Mouse (Mus musculus) fat pad, adult 2 months (tissue): ENCODE data around the gene Ngdn.
"Not testable (repeated sequence)": the region's sequence is repeated elsewhere in the genome, so short reads cannot be mapped to it uniquely, and the experiment has no call there.

Source experiments
- DNase-seq: peaks from one replicate; pipeline ENCODE4 v3.0.0-alpha.2; 2011; ENCODE audit warnings: low read depth, low spot score; ENCODE audit errors: extremely low read depth

Gene Ngdn

GRCm38 (mm10) chr14:55028333-55028835 lies 13.1 kb downstream of the Ngdn start:
- DNase-seq: no peak

DNA sequence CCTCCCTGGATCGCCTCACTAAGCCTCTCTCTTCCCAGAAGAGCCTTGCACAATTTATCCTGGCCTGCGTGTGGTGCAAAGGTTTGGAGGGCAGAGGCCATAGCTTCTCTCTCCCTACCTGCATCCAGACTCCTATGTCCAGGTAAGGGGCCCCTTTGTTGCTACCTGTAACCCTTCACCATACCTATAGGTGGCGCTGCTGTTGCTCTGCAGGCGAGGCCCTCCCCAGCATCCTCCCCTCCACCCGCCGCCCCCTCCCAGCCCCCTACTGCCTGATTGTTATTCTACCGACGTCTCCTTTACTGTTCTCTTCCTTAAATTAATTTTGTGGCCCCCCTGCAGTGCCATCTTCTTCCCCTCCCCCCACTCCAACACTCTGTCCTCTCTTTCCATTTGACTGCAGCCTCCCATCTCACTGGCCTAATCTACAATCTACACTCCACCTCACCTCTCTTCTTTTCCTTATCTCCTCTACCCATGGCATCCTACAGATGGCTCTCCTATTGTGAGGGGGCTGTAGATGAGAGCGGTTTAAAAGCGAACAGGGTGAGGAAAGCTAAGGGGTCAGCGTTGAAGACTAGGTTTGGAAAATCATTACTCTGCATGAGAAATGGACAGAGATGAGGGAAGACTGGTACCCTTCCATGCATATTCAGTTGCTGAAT lies 13.9 kb downstream of the Ngdn start:
- no peak for DNase-seq

DNA sequence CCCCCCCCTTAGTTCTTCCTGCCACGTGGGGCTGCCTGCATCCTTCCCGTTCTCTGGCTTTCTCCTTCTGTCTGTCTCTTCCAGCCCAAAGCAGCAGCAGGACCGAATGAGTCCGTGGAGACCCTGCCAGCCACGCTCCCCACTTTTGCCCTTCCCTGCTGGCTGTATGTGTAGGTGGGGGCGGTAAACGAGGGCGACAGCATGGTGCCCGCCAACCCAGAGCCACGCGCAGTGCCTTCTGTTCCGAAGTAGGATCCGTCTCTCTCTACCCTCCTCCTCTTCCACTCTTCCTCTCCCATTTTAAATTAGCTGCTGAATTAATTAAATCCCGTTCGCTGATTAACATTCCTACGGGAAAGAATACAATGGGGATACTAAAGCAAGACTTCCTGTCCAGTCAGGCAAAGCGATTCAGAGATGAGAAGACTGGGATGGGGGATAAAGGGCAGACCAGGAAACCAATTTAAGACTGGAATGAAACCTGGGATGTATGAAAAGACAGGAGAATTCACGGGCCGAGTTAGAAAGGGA lies 17.5 kb downstream of the Ngdn start:
- DNase-seq: no peak

DNA sequence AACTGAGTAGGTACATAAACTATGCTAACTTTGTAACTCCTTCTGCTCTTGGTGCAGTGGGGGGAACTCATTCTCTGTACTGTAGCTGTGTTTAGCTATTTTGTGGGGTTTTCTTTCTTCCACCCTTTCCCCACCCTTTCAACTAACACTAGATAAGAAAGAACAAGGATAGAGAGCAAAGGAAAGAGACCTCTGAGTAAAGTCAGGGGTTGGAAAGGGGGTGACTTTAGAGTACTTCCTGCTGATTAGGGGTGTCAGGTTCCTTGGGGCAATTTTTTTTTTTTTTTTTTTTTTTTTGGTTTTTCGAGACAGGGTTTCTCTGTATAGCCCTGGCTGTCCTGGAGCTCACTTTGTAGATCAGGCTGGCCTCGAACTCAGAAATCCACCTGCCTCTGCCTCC lies 28.4 kb downstream of the Ngdn start:
- DNase-seq: not testable (repeated sequence)

GRCm38 (mm10) chr14:55047971-55048531 lies 32.8 kb downstream of the Ngdn start:
- no peak for DNase-seq

GRCm38 (mm10) chr14:55052496-55052895 lies 37.2 kb downstream of the Ngdn start:
- no peak for DNase-seq

- no peak for DNase-seq
These were observed 37.8 kb downstream of the Ngdn start for GRCm38 (mm10) chr14:55053050-55053449.

DNA sequence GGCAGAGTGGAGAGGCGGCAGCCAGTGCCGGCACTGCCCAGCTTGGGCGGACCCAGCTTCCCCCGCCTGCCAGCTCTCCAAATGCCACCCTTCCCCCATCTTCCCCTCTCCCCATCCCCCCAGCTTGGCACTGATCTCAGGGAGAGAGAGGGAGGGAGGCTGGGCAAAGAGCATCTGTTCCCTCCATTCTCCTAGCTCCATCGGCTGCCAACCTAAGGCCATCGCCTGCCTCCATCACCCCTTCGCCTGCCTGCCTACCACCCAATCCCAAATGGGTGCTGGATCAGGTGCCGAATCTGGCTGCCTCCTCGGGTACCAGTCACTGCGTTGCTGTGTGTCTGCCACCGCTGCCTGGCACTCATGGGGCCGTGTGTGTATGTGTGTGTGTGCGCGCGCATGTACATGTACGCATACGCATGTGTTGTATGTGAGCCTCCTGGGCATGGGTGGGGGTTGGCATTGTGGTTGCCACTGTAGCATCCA lies 38.5 kb downstream of the Ngdn start:
- no peak for DNase-seq

- no peak for DNase-seq
These were observed 39.0 kb downstream of the Ngdn start for GRCm38 (mm10) chr14:55054191-55054749.

GRCm38 (mm10) chr14:55055167-55055834 lies 40.0 kb downstream of the Ngdn start:
- no peak for DNase-seq

DNA sequence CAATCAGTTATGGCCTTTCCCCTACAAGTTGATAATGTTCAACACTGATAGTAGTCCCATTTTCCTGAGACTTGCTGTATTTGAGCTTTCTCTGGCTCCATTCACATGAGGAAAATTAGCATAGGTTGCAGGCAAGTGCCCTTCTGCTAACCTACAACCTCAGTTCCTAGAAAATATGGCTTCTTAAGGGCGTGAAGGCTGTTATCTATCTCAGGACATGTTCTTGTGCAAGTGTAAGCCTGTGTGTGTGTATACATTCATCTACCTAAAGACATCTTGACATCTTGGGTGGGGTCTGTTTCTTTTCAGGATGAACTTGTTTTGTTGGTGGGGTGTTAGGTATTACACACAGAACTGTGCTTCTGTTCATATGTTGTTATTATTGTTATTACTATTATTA lies 43.8 kb downstream of the Ngdn start:
- DNase-seq: no peak

GRCm38 (mm10) chr14:55059931-55060330 lies 44.7 kb downstream of the Ngdn start:
- no peak for DNase-seq

- no peak for DNase-seq
These were observed 46.6 kb downstream of the Ngdn start for GRCm38 (mm10) chr14:55061845-55062244.

DNA sequence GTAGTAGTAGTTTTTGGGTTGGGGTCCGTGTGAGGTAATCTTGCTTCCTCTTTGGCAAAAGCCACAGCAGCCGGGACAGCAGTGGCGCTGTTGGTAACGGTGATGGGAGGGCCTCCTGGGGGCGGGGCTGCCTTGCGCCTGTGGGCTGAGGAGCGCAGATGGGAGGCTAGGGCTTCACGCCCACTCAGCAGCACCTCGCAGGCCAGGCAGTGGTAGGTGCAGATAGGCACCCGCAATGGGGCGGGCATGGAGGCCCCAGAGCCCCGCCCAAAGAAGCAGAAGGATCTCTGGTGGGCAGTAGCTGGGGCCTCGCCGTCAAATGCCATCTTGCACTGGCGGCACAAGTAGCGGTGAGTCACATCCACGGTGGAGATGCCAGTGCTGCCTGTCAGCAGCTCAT lies 47.4 kb downstream of the Ngdn start:
- DNase-seq: no peak

- DNase-seq: no peak
These were observed 47.9 kb downstream of the Ngdn start for GRCm38 (mm10) chr14:55063117-55063516.

DNA sequence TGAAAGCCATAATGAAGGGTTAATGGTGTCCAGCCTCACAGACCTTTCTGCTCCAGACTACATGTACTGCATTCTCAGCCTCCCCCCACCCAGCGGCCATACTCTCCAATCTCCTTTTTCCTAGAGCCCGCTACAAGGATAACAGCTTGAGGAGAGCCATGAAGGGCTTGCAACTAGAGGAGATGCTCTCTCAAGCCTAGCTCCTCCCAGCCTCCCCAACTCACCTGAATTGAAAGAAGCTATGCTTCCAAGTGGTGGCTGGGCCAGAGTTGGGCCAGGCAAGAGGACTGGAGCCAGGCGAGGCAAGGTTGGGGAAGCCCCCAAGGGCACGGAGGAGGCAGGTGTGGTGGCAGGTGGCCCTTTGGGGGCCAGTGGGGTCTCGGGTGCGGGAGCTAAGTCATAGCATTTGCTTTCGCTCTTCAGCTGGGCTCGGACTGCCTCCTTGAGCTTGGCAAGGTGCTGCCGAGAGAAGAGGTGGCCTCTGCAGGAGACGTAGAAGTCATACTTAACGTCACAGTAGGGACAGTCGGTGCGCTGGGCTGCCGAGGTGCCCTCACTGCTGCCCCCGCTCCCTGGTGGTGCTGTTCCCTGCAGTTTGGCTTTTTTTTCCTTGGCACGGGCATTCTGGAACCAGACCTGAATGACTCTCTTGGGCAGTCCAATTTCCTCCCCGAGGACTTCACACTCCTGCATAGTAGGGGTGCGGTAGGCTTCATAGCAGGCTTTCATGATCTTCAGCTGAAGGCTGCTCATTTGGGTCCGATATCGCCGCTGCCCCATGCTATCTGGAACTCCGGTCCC lies 48.5 kb downstream of the Ngdn start:
- DNase-seq: no peak

DNA sequence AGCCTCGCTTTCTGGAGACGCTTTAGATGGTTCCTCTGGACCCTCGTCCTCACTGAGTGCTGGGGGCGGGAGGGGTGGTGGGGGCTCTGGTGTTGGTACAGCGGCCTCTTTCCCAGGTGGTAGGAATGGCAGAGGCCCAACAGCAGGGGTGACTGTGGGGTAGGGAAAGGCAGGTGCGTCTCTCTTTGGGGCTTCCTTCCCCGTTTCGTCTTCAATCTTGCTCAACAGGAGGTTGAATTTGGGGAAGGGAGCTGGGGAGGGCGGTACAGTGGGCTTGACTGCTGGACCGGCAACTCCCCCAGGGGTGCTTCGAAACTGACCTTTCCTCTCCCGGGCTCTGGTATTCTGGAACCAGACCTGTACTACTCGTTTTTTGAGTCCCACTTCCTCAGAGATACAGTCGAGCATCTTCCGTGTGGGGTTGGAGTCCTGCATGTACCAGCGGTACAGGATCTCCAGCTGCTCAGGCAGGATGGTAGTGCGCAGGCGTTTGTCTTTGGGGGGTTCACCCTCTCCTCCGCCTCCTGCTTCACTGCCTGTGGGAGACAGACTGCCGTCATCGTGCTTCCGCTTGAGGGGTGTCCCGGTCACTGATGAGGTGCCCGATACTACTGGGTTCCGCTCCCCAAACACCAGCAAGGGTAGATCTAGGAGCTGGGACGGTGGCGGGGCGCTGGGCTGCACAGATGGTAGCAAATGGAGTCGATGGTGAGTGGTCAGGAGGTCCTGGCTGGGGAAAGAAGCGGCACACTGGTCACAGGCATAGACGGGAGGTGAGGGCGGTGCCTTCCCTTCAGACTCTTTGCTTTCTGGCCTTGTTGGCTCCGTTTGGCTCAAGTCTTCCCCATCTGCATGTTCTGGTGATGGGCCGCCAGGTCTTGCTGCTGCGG lies 49.5 kb downstream of the Ngdn start:
- DNase-seq: no peak

- DNase-seq: no peak
These were observed 50.1 kb downstream of the Ngdn start for GRCm38 (mm10) chr14:55065391-55065790.

GRCm38 (mm10) chr14:55066042-55066441 lies 50.8 kb downstream of the Ngdn start:
- no peak for DNase-seq

DNA sequence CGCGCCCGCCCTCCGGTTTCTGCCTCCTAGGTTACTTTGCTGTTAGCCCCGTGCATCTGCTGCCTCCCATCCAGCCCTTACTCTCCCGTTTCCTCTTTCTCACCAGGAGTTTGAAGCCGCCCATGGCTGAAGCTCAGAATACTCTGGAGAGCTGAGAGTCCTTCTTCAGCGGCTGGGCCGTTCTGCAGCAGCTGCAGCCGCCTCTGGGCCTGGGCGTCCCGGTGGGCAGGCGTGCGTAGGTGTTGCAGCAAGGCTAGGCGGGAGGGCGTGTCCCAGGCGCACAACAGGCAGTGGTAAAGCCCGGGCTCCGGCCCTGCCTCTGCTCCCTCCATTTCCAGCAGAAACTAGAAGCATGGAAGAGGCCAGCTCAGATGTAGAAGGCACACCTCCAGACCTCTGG lies 56.5 kb downstream of the Ngdn start:
- no peak for DNase-seq
